Mouse (Mus musculus) CD4-positive, CD25-positive, alpha-beta regulatory T cell, adult 4 months (primary cell): ENCODE measurements around the gene Dmbx1. TPM values are rescaled to one million over a fixed set of nuclear protein-coding genes. Genes with fewer than 3 reads are reported as not detected.

Experiments used
- ATAC-seq: one replicate; pipeline ENCODE4 v1.8.0; 2017
- polyA plus RNA-seq, 2 experiments: library from polyadenylated mRNA; unstranded; fragments of 100-300 nt; shearing (Covaris generic); gene quantifications; one replicate each; pipeline ENCODE4 v1.2.1; 2017

Gene Dmbx1
- polyA plus RNA-seq, 2 experiments from 2014 or later = not detected

- no peak for ATAC-seq
Observed at GRCm38 (mm10) chr4:115938276-115939160, 1.2 kb downstream of the Dmbx1 start.

GRCm38 (mm10) chr4:115937061-115937976, 2.4 kb downstream of the Dmbx1 start:
- ATAC-seq = no peak

GRCm38 (mm10) chr4:115936646-115937045, 3.1 kb downstream of the Dmbx1 start:
- ATAC-seq = no peak

GRCm38 (mm10) chr4:115935835-115936581, 3.7 kb downstream of the Dmbx1 start:
- no peak for ATAC-seq

GRCm38 (mm10) chr4:115931556-115932088, 8.1 kb downstream of the Dmbx1 start:
- ATAC-seq = no peak

- no peak for ATAC-seq
Observed at GRCm38 (mm10) chr4:115927637-115928036, 12.1 kb downstream of the Dmbx1 start.

GRCm38 (mm10) chr4:115923262-115923880, 16.4 kb downstream of the Dmbx1 start:
- ATAC-seq = no peak

GRCm38 (mm10) chr4:115922688-115923087, 17.0 kb downstream of the Dmbx1 start:
- ATAC-seq = no peak

GRCm38 (mm10) chr4:115919911-115920310, 19.8 kb downstream of the Dmbx1 start:
- ATAC-seq = no peak

- ATAC-seq = no peak
Observed at GRCm38 (mm10) chr4:115911586-115911985, 28.1 kb downstream of the Dmbx1 start.

- no peak for ATAC-seq
Observed at GRCm38 (mm10) chr4:115908641-115909040, 31.1 kb downstream of the Dmbx1 start.

- no peak for ATAC-seq
Observed at GRCm38 (mm10) chr4:115907994-115908393, 31.7 kb downstream of the Dmbx1 start.

- ATAC-seq = no peak
Observed at GRCm38 (mm10) chr4:115906791-115907190, 32.9 kb downstream of the Dmbx1 start.

- no peak for ATAC-seq
Observed at GRCm38 (mm10) chr4:115905701-115906100, 34.0 kb downstream of the Dmbx1 start.

GRCm38 (mm10) chr4:115904375-115904774, 35.4 kb downstream of the Dmbx1 start:
- no peak for ATAC-seq

GRCm38 (mm10) chr4:115902816-115903215, 36.9 kb downstream of the Dmbx1 start:
- peak; percentile 67 for ATAC-seq

- no peak for ATAC-seq
Observed at GRCm38 (mm10) chr4:115897901-115898631, 41.7 kb downstream of the Dmbx1 start.

- no peak for ATAC-seq
Observed at GRCm38 (mm10) chr4:115894281-115894680, 45.4 kb downstream of the Dmbx1 start.

- ATAC-seq = no peak
Observed at GRCm38 (mm10) chr4:115890553-115890952, 49.2 kb downstream of the Dmbx1 start, which contains the start of gene 6430628N08Rik. 6430628N08Rik (plus strand) TSS chr4:115890665.

GRCm38 (mm10) chr4:115890066-115890465, 49.7 kb downstream of the Dmbx1 start:
- no peak for ATAC-seq

- no peak for ATAC-seq
Observed at GRCm38 (mm10) chr4:115886875-115887274, 52.9 kb downstream of the Dmbx1 start.
